Mouse (Mus musculus) hindbrain, postnatal 0 days (tissue): ENCODE data around the gene Ankrd13b. TPM values are rescaled to one million over a fixed set of nuclear protein-coding genes. Genes with fewer than 3 reads are reported as not detected.

Experiments used
- ATAC-seq: fragments of 200-750 bp; cut with Nextera tagmentation; 2 replicates; pipeline ENCODE4 v1.8.0; 2017; ENCODE audit warnings: mild to moderate bottlenecking, moderate TSS enrichment, moderate library complexity
- DNase-seq: peaks from one replicate; pipeline ENCODE4 v3.0.0-alpha.2; 2015; ENCODE audit warnings: low spot score
- H3K27ac ChIP-seq: fragments of 300-500 bp; sonication (generic); 2 replicates; pipeline ENCODE4 v1.5.1; 2014; ENCODE audit warnings: mild to moderate bottlenecking
- H3K27me3 ChIP-seq: fragments of 300-500 bp; sonication (generic); 2 replicates; pipeline ENCODE4 v1.6.1; 2014; ENCODE audit warnings: low read length, mixed read lengths; ENCODE audit not compliant: insufficient read depth
- H3K36me3 ChIP-seq: fragments of 300-500 bp; sonication (generic); 2 replicates; pipeline ENCODE4 v1.6.1; 2014; ENCODE audit warnings: low read length, mixed read lengths; ENCODE audit not compliant: insufficient read depth
- H3K4me1 ChIP-seq: fragments of 300-500 bp; sonication (generic); 2 replicates; pipeline ENCODE4 v1.6.1; 2014; ENCODE audit warnings: antibody characterized with exemption, low read length, mixed read lengths; ENCODE audit not compliant: insufficient read depth
- H3K4me2 ChIP-seq: fragments of 300-500 bp; sonication (generic); 2 replicates; pipeline ENCODE4 v1.6.1; 2014; ENCODE audit warnings: low read depth, mild to moderate bottlenecking, low read length, moderate library complexity, mixed read lengths
- H3K4me3 ChIP-seq: fragments of 300-500 bp; sonication (generic); 2 replicates; pipeline ENCODE4 v1.5.1; 2014; ENCODE audit warnings: low read length
- H3K9ac ChIP-seq: fragments of 300-500 bp; sonication (generic); replicated peaks from 2 replicates; pipeline ENCODE4 v1.6.1; 2014; ENCODE audit warnings: mild to moderate bottlenecking, low read length, moderate library complexity, mixed read lengths
- H3K9me3 ChIP-seq: fragments of 300-500 bp; sonication (generic); 2 replicates; pipeline ENCODE4 v1.6.1; 2016; ENCODE audit warnings: low read length, mixed read lengths
- CTCF ChIP-seq: IDR thresholded peaks from 2 replicates; pipeline ENCODE4 v1.5.1; 2016; ENCODE audit warnings: antibody characterized with exemption, control low read depth, low read depth
- WGBS: fragments of 180-500 bp; shearing (Covaris S2); extraction: QIAGEN DNeasy Blood & Tissue Kit; methylation state at CpG from one replicate; pipeline ENCODE4 v1.1.7; 2014; 5-methylcytosine and 5-hydroxymethylcytosine counted together
- polyA plus RNA-seq: library from polyadenylated mRNA; unstranded; fragments of >200 nt; fragmentation: Nextera tagmentation; extraction: Ambion mirVana; gene quantifications from 2 replicates; pipeline ENCODE4 v1.2.1, GENCODE M21; 2015
- total RNA-seq: library from RNA; depleted of rRNA; stranded (reverse); fragments of >200 nt; gene quantifications from 2 replicates; pipeline ENCODE4 v1.2.3, GENCODE M21; 2014

Gene Ankrd13b
- total and polyA plus RNA-seq, 2 experiments from 2014 or later = 30.6 to 77.1 TPM

- DNase-seq (no peak), ATAC-seq (no peak)
- H3K4me1 ChIP-seq = no peaks in the 10 kb centered on the region
- no peak for TF ChIP-seq CTCF
- 0 out of 2 replicates have a peak, but pooled peaks cover 4% of the 10 kb centered on the region for H3K27me3 ChIP-seq
- WGBS = 28% methylated on average over 4 of the region's 4 CpGs
- no peak overlapping the region for H3K4me2 ChIP-seq
- no peaks in the 10 kb centered on the region for H3K9me3 ChIP-seq
- H3K9ac ChIP-seq = no peak overlapping the region
- H3K27ac ChIP-seq = no peak overlapping the region
- no peaks in the 10 kb centered on the region; the same call in 1 of the 2 replicates for H3K36me3 ChIP-seq
- H3K4me3 ChIP-seq = no peak overlapping the region
Measured at GRCm38 (mm10) chr11:77464684-77465083, 24.8 kb downstream of the Ankrd13b start.

- Histone ChIP-seq H3K27me3 (0 out of 2 replicates have a peak, but pooled peaks cover 4% of the 10 kb centered on the region), H3K9me3 (no peaks in the 10 kb centered on the region), H3K9ac (no peak overlapping the region), H3K4me1 (no peaks in the 10 kb centered on the region), H3K27ac (no peak overlapping the region), H3K4me3 (no peak overlapping the region), H3K4me2 (no peak overlapping the region), H3K36me3 (no peaks in the 10 kb centered on the region; the same call in 1 of the 2 replicates)
- ATAC-seq (no peak), DNase-seq (no peak)
- WGBS = 76% methylated on average over 10 of the region's 10 CpGs
- TF ChIP-seq CTCF = no peak
Measured at GRCm38 (mm10) chr11:77463786-77464185, 25.7 kb downstream of the Ankrd13b start.

- Histone ChIP-seq H3K9ac (no peak overlapping the region; the same call in 1 of the 2 replicates), H3K9me3 (no peaks in the 10 kb centered on the region), H3K4me2 (peak overlapping the region; percentile 91), H3K27ac (no peak overlapping the region), H3K36me3 (no peaks in the 10 kb centered on the region; the same call in 1 of the 2 replicates), H3K27me3 (0 out of 2 replicates have a peak, but pooled peaks cover 4% of the 10 kb centered on the region), H3K4me3 (peak overlapping the region; percentile 47), H3K4me1 (no peaks in the 10 kb centered on the region)
- no peak for TF ChIP-seq CTCF
- WGBS = 49% methylated on average over 8 of the region's 8 CpGs
- no peak for DNase-seq
- ATAC-seq = no peak
Measured at GRCm38 (mm10) chr11:77463101-77463445, 26.4 kb downstream of the Ankrd13b start.

GRCm38 (mm10) chr11:77462283-77463100 is 27.0 kb downstream of the Ankrd13b start, which contains the start of gene Coro6:
Gene Coro6, plus strand, starts transcription at chr11:77462411.
- no peak for TF ChIP-seq CTCF
- 1% methylated on average over 68 of the region's 73 CpGs for WGBS
- Histone ChIP-seq H3K9ac (peak within 1 kb of the TSS; percentile 46), H3K27ac (no peak within 1 kb of the TSS), H3K4me2 (peak within 1 kb of the TSS; percentile 91), H3K4me3 (peak within 1 kb of the TSS; percentile 47), H3K27me3 (0 out of 2 replicates have a peak, but pooled peaks cover 4% of the 10 kb centered on the region), H3K36me3 (no peaks in the 10 kb centered on the region; the same call in 1 of the 2 replicates), H3K4me1 (no peaks in the 10 kb centered on the region), H3K9me3 (no peaks in the 10 kb centered on the region)
- DNase-seq (peak; percentile 40), ATAC-seq (peak; percentile 38; the same call in 1 of the 2 replicates)

- H3K4me2 ChIP-seq = peak overlapping the region; percentile 91
- no peak overlapping the region for H3K27ac ChIP-seq
- H3K4me1 ChIP-seq = no peaks in the 10 kb centered on the region
- no peak for DNase-seq
- no peak for ATAC-seq
- WGBS = 5% methylated on average over 6 of the region's 6 CpGs
- no peak for TF ChIP-seq CTCF
- 0 out of 2 replicates have a peak, but pooled peaks cover 4% of the 10 kb centered on the region for H3K27me3 ChIP-seq
- H3K9ac ChIP-seq = peak overlapping the region; percentile 46
- H3K4me3 ChIP-seq = peak overlapping the region; percentile 47
- no peaks in the 10 kb centered on the region; the same call in 1 of the 2 replicates for H3K36me3 ChIP-seq
- H3K9me3 ChIP-seq = no peaks in the 10 kb centered on the region
Measured at GRCm38 (mm10) chr11:77461856-77462255, 27.6 kb downstream of the Ankrd13b start.

- DNase-seq (peak; percentile 73), ATAC-seq (no peak; the same call in 1 of the 2 replicates)
Measured at GRCm38 (mm10) chr11:77456866-77457265, 32.6 kb downstream of the Ankrd13b start.

More at GRCm38 (mm10) chr11:77456866-77457265, 32.6 kb downstream of the Ankrd13b start:
- Histone ChIP-seq H3K9ac (no peak overlapping the region), H3K27ac (no peak overlapping the region), H3K9me3 (no peaks in the 10 kb centered on the region), H3K4me2 (no peak overlapping the region), H3K36me3 (peaks cover 16% of the 10 kb centered on the region; the same call in 1 of the 2 replicates), H3K4me3 (no peak overlapping the region), H3K4me1 (no peaks in the 10 kb centered on the region), H3K27me3 (0 out of 2 replicates have a peak, but pooled peaks cover 4% of the 10 kb centered on the region)
- 53% methylated on average over 6 of the region's 6 CpGs for WGBS
- no peak for TF ChIP-seq CTCF
